In the genomic region with DNA sequence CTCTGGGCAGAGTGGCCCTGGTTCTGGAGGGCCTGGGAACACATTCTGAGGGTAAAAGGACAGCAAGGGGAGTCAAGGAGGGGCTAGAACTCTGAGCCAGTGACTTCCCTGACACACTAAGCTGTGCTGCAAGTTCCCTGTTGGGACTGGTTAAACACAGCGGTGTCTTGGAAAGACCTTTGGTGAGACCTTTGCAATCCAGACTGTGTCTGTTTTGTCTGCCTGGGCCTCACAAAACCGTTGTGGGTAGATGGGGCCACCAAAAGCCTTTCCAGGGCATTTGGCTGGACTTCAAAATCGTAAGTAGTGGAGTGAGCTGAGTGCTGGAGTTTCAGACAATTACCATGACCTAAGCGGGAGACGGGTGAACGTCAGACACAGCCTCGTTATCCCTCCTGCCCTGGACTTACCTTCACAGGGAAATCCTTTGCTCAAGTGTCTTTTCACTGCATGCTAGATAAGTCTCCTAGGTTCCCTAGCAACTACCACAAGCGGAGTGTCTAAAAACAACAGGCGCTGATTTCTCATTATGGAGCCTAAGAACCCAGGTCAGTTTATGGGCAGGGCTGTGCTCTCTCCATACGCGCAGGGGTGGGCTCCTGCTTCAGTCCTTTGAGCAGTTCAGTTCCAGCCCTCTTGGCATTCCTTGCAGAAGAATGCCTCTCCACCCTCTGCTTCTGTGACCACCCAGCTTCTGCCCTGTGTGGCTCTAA, we compare ENCODE assay signal across 9 mouse cellular contexts.
DNase-seq lines count a peak whose midpoint lies in the region; ATAC-seq and TF ChIP-seq lines count a peak whose summit lies in the region.
"Had no signal": no experiment of that assay in that cellular context is flagged by ENCODE, and none has a peak within 500 bp of the region (broad histone marks: within the 10 kb centered on the region; RNA-seq: fewer than 3 reads in every experiment).

No protein-coding gene starts in this region.

- no peak for DNase-seq in heart, adult 18-20 months
- peak; percentile 36 to 62 for DNase-seq in cerebellum, postnatal 14 days
- peak; percentile 39 for DNase-seq in hindbrain, postnatal 0 days (ENCODE audit: low spot score)
- DNase-seq in liver, postnatal 0 days, result no peak
- no peak for DNase-seq in frontal cortex, postnatal 10 days (ENCODE audit: low spot score in 2 of 2)
- DNase-seq in gastrocnemius, postnatal 36 days, result no peak
- DNase-seq: thymus, adult 2 months had no signal

- 0 out of 2 replicates have a peak, but pooled peaks have one; percentile 29 for ATAC-seq in heart, embryonic 12.5 days (ENCODE audit: insufficient number of reproducible peaks, low FRiP score)
- ATAC-seq in hindbrain, postnatal 0 days, result peak; percentile 41
- ATAC-seq in liver, postnatal 0 days, result no peak

- no peaks in the 10 kb centered on the region for H3K9me3 ChIP-seq in heart, embryonic 12.5 days (replicated peaks)
- H3K9me3 ChIP-seq in ES-Bruce4 (replicated peaks; ENCODE audit: control insufficient read depth, insufficient read depth, low read length, poor library complexity, severe bottlenecking), result no peaks in the 10 kb centered on the region
- no peaks in the 10 kb centered on the region for H3K9me3 ChIP-seq in hindbrain, postnatal 0 days (ENCODE audit: low read length)
- H3K9me3 ChIP-seq in liver, postnatal 0 days (ENCODE audit: low read length), result no peaks in the 10 kb centered on the region

- H3K4me1 ChIP-seq in heart, embryonic 12.5 days (replicated peaks), result 0 out of 2 replicates have a peak, but pooled peaks cover 3% of the 10 kb centered on the region
- H3K4me1 ChIP-seq in ES-Bruce4 (ENCODE audit: control insufficient read depth, insufficient read depth, low read length), result peaks cover 16% of the 10 kb centered on the region
- H3K4me1 ChIP-seq in hindbrain, postnatal 0 days (ENCODE audit: insufficient read depth, low read length), result peaks cover 11% of the 10 kb centered on the region
- H3K4me1 ChIP-seq in liver, postnatal 0 days (ENCODE audit: insufficient read depth), result no peaks in the 10 kb centered on the region

- no peak overlapping the region for H3K4me3 ChIP-seq in heart, embryonic 12.5 days
- H3K4me3 ChIP-seq in ES-Bruce4 (ENCODE audit: low read depth, low read length), result peak overlapping the region; percentile 1; the same call in 1 of the 2 replicates
- no peak overlapping the region for H3K4me3 ChIP-seq in hindbrain, postnatal 0 days (ENCODE audit: low read length)
- no peak overlapping the region for H3K4me3 ChIP-seq in liver, postnatal 0 days (ENCODE audit: low read depth, low read length)

- TF ChIP-seq POLR2A in ES-Bruce4 (IDR thresholded peaks at IDR 0.05; ENCODE audit: insufficient read depth, low read length), result no peak

- H3K9ac ChIP-seq in heart, embryonic 12.5 days, result no peak overlapping the region
- 0 out of 2 replicates have a peak overlapping the region, but pooled peaks have one; percentile 3 for H3K9ac ChIP-seq in ES-Bruce4 (ENCODE audit: low read depth, poor library complexity, severe bottlenecking)
- H3K9ac ChIP-seq in hindbrain, postnatal 0 days (replicated peaks; ENCODE audit: low read length), result no peak overlapping the region
- H3K9ac ChIP-seq in liver, postnatal 0 days (replicated peaks), result no peak overlapping the region

- 37% methylated on average over 11 of the region's 11 CpGs for WGBS in heart, embryonic 12.5 days
- 32% methylated on average over 11 of the region's 11 CpGs for whole genome bisulfite sequencing in hindbrain, postnatal 0 days
- WGBS in liver, postnatal 0 days (ENCODE audit: insufficient replicate concordance), result 65% methylated on average over 11 of the region's 11 CpGs

- no peak for TF ChIP-seq CTCF in ES-Bruce4 (IDR thresholded peaks at IDR 0.05; ENCODE audit: low read depth, low read length)
- TF ChIP-seq CTCF in hindbrain, postnatal 0 days (IDR thresholded peaks at IDR 0.05; ENCODE audit: low read depth), result no peak
- TF ChIP-seq CTCF in liver, postnatal 0 days (IDR thresholded peaks at IDR 0.05; ENCODE audit: low read depth), result no peak

- TF ChIP-seq EP300 in ES-Bruce4 (IDR thresholded peaks at IDR 0.05; ENCODE audit: insufficient read depth, low read depth, low read length), result no peak
- no peak for TF ChIP-seq EP300 in liver, postnatal 0 days (IDR thresholded peaks at IDR 0.05; ENCODE audit: low read depth)

- H3K27ac ChIP-seq in heart, embryonic 12.5 days (ENCODE audit: poor library complexity, severe bottlenecking), result no peak overlapping the region
- H3K27ac ChIP-seq in ES-Bruce4 (ENCODE audit: insufficient read depth, low read length), result no peak overlapping the region
- 0 out of 2 replicates have a peak overlapping the region, but pooled peaks have one; percentile 22 for H3K27ac ChIP-seq in hindbrain, postnatal 0 days
- H3K27ac ChIP-seq in liver, postnatal 0 days (ENCODE audit: low read depth), result no peak overlapping the region

- no peaks in the 10 kb centered on the region for H3K36me3 ChIP-seq in heart, embryonic 12.5 days
- no peaks in the 10 kb centered on the region for H3K36me3 ChIP-seq in ES-Bruce4 (ENCODE audit: control insufficient read depth, insufficient read depth, low read length, poor library complexity, severe bottlenecking)
- no peaks in the 10 kb centered on the region for H3K36me3 ChIP-seq in hindbrain, postnatal 0 days (ENCODE audit: insufficient read depth, low read length)
- no peaks in the 10 kb centered on the region for H3K36me3 ChIP-seq in liver, postnatal 0 days (replicated peaks; ENCODE audit: insufficient read depth, low read length)

- H3K27me3 ChIP-seq in heart, embryonic 12.5 days (replicated peaks), result no peaks in the 10 kb centered on the region; the same call in 1 of the 2 replicates
- H3K27me3 ChIP-seq in ES-Bruce4 (ENCODE audit: control insufficient read depth, insufficient read depth, low read length, poor library complexity, severe bottlenecking), result no peaks in the 10 kb centered on the region
- H3K27me3 ChIP-seq in hindbrain, postnatal 0 days (ENCODE audit: insufficient read depth, low read length), result no peaks in the 10 kb centered on the region
- H3K27me3 ChIP-seq in liver, postnatal 0 days (ENCODE audit: insufficient read depth, low read length), result no peaks in the 10 kb centered on the region

- H3K4me2 ChIP-seq in heart, embryonic 12.5 days, result 0 out of 2 replicates have a peak overlapping the region, but pooled peaks have one; percentile 0
- no peak overlapping the region for H3K4me2 ChIP-seq in hindbrain, postnatal 0 days (ENCODE audit: low read depth, low read length)
- H3K4me2 ChIP-seq in liver, postnatal 0 days (ENCODE audit: low read depth, low read length), result no peak overlapping the region

- intact Hi-C loops in gastrocnemius, postnatal 36 days (cut with DNase I), result no loop called here

Comparison
In these comparisons a context has a peak if more than half of its experiments do, and no peak if none do; other contexts are left out.
1. DNase-seq: peak in cerebellum, postnatal 14 days (2 of 2) and hindbrain, postnatal 0 days (single experiment); none in heart, adult 18-20 months (0 of 2), liver, postnatal 0 days (single experiment), frontal cortex, postnatal 10 days (0 of 2) and gastrocnemius, postnatal 36 days (0 of 2).